Comparison of ENCODE assay signal across 9 mouse cellular contexts in genomic region chr10:44755355-44755957, GRCm38 (mm10).
DNase-seq lines count a peak whose midpoint lies in the region; ATAC-seq lines count a peak whose summit lies in the region.
"Had no signal": no experiment of that assay in that cellular context is flagged by ENCODE, and none has a peak within 500 bp of the region (broad histone marks: within the 10 kb centered on the region; RNA-seq: fewer than 3 reads in every experiment).

No protein-coding gene starts in this region.

- 0 out of 2 replicates have a peak, but pooled peaks cover 1% of the 10 kb centered on the region for H3K4me1 ChIP-seq in kidney, embryonic 16.5 days (ENCODE audit: insufficient read depth, low read length)
- 0 out of 2 replicates have a peak, but pooled peaks cover 4% of the 10 kb centered on the region for H3K4me1 ChIP-seq in intestine, embryonic 16.5 days (ENCODE audit: control insufficient read depth, insufficient read depth, low read length)
- H3K4me1 ChIP-seq: lung, embryonic 15.5 days had no signal

- no peak overlapping the region for H3K9ac ChIP-seq in kidney, embryonic 16.5 days (replicated peaks; ENCODE audit: low read length)
- H3K9ac ChIP-seq in intestine, embryonic 16.5 days (ENCODE audit: low read depth, low read length): no peak overlapping the region
- H3K9ac ChIP-seq: lung, embryonic 15.5 days had no signal

- no peak for ATAC-seq in kidney, embryonic 16.5 days (ENCODE audit: low FRiP score, low TSS enrichment)
- ATAC-seq in intestine, embryonic 16.5 days: peak; percentile 86

- DNase-seq in kidney, adult 11 months: peak; percentile 4
- DNase-seq in 416B (ENCODE audit: low read depth): peak; percentile 62
- peak; percentile 71 for DNase-seq in adrenal gland, postnatal 10 days
- peak; percentile 29 for DNase-seq in right cerebral cortex, postnatal 14 days
- no peak for DNase-seq in spleen, postnatal 4 days (ENCODE audit: low spot score in 2 of 2)
- no peak for DNase-seq in cerebellum, adult 9-10 months

- no peak overlapping the region for H3K4me2 ChIP-seq in kidney, embryonic 16.5 days (replicated peaks; ENCODE audit: low read depth, low read length)
- no peak overlapping the region for H3K4me2 ChIP-seq in intestine, embryonic 16.5 days (ENCODE audit: low read depth, low read length)
- H3K4me2 ChIP-seq: lung, embryonic 15.5 days had no signal

- H3K36me3 ChIP-seq in kidney, embryonic 16.5 days (ENCODE audit: insufficient read depth, low read length): no peaks in the 10 kb centered on the region
- H3K36me3 ChIP-seq in intestine, embryonic 16.5 days (ENCODE audit: control insufficient read depth, insufficient read depth, low read length): no peaks in the 10 kb centered on the region
- H3K36me3 ChIP-seq: lung, embryonic 15.5 days had no signal

- H3K9me3 ChIP-seq in kidney, embryonic 16.5 days (ENCODE audit: low read length): no peaks in the 10 kb centered on the region
- no peaks in the 10 kb centered on the region for H3K9me3 ChIP-seq in intestine, embryonic 16.5 days (ENCODE audit: control insufficient read depth, low read length)
- H3K9me3 ChIP-seq: lung, embryonic 15.5 days had no signal

- H3K27ac ChIP-seq in kidney, embryonic 16.5 days (ENCODE audit: low read length): no peak overlapping the region
- H3K27ac ChIP-seq in intestine, embryonic 16.5 days (ENCODE audit: low read length): no peak overlapping the region
- H3K27ac ChIP-seq: lung, embryonic 15.5 days had no signal

- no peaks in the 10 kb centered on the region for H3K27me3 ChIP-seq in kidney, embryonic 16.5 days (ENCODE audit: insufficient read depth, low read length)
- no peaks in the 10 kb centered on the region for H3K27me3 ChIP-seq in intestine, embryonic 16.5 days (replicated peaks; ENCODE audit: control insufficient read depth, insufficient read depth, low read length)
- H3K27me3 ChIP-seq: lung, embryonic 15.5 days had no signal

- no peak overlapping the region for H3K4me3 ChIP-seq in kidney, embryonic 16.5 days (ENCODE audit: low read length)
- H3K4me3 ChIP-seq in intestine, embryonic 16.5 days (ENCODE audit: low read length): no peak overlapping the region
- H3K4me3 ChIP-seq: lung, embryonic 15.5 days had no signal

- WGBS in kidney, embryonic 16.5 days: 37% methylated on average over 6 of the region's 6 CpGs
- 54% methylated on average over 6 of the region's 6 CpGs for WGBS in intestine, embryonic 16.5 days

Comparison
In these comparisons a context has a peak if more than half of its experiments do, and no peak if none do; other contexts are left out.
1. DNase-seq: peak in kidney, adult 11 months (single experiment), 416B (single experiment), adrenal gland, postnatal 10 days (single experiment) and right cerebral cortex, postnatal 14 days (single experiment); none in spleen, postnatal 4 days (0 of 2) and cerebellum, adult 9-10 months (single experiment).